Mouse (Mus musculus) left cerebral cortex, adult 18-20 months (tissue): ENCODE data around the gene Haao. TPM values are rescaled to one million over a fixed set of nuclear protein-coding genes. Genes with fewer than 3 reads are reported as not detected.

ENCODE experiments used
- DNase-seq, 2 experiments: peaks; one replicate each; pipeline ENCODE4 v3.0.0; 2021 to 2022; ENCODE audit warnings: low spot score in 2 of 2, mixed read lengths in 1 of 2
- total RNA-seq, 2 experiments: library from RNA; stranded (reverse); gene quantifications; 2 replicates each; pipeline ENCODE4 v1.2.3; 2021

Gene Haao
- total RNA-seq, 2 experiments from 2014 or later, result 0.40 TPM; not detected in 1

- DNase-seq, result no peak
These were observed 10.0 kb downstream of the Haao start for GRCm38 (mm10) chr17:83837659-83838190.

DNA sequence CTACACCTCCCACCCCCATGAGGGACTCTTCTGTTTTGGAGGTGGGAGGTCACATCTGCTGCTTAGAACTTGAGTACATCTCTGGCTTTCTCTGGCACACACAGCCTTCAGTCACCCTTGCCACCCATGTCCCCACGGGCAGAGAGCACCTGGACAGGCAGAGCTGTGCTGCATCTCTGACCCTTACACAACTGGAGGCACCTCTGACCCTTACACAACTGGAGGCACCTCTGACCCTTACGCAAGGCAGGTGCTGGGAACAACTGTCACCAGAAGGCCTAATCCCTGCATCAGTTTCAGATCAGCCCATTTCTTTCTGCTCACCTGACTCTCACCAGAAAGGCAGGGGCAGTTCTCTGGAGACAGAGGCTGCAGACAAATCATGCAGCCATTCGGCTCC lies 11.7 kb downstream of the Haao start:
- DNase-seq, result no peak

- DNase-seq, result no peak
These were observed 13.6 kb downstream of the Haao start for GRCm38 (mm10) chr17:83834120-83834519.

DNA sequence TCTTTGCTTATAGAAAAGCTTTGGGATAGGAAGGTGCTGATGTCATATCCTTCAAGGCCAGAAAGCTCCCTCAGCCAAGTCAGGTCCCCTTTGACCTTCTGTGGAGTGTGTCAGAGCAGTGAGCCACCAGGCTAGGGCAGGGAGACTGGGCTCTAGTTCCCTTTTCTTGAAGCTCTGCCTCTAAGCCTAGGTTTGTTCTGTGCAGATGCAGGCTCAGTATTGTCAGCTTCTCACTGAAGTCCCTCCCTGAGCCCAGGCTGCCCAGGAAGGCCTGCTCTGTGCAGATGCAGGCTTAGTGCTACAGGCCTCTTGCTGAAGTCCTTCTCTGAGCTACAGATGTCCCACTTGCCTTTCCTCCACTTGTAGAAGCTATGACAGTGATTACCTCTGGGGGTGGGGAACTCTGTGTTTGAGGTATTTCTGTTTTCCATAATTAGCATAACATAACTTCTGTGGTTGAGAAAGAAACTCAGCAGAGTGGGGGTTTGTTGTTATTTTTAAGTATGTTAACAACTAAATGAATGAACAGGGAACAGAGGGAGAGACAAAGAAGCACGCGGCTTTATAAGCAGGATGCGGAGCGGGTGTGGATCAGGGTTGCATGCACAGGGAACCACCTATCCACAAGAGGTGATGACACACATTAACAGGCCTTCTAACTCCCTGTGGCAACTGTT lies 17.0 kb downstream of the Haao start:
- DNase-seq, result no peak

DNA sequence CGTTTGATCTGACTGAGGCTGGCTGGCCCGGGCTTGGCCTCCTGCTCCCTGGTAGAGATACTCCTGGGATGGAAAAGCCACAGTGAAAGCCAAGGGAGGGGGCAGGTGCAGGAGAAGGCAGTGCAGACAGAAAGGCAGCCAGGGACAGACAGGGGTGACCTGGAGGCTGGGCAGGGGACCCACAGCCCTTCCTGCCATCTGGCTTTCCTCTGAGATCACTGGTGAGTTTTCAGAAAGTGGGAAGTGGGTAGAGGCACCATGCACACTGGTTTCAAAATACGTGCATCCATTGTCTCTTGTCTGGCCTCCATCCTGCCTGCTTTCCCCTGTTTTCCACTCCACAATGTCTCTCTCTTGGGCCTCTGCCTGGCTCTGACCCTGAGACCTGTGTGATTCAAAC lies 18.4 kb downstream of the Haao start:
- no peak for DNase-seq

GRCm38 (mm10) chr17:83823835-83824234 lies 23.9 kb downstream of the Haao start:
- no peak for DNase-seq

DNA sequence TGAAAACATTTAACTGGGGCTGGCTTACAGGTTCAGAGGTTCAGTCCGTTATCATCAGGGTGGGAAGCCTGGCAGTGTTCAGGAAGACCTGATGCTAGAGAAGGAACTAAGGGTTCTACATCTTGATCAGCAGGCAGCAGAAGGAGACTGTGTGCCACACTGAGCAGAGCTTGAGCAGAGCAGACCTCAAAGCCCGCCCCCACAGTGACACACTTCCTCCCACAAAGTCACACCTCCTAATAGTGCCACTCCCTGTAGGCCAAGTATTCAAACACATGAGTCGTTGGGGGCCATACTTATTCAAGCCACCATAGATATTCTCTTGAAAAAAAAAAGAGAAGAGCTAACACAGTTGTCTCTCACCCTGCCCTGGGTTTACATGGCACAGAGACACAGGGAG lies 25.9 kb downstream of the Haao start:
- DNase-seq, result no peak

DNA sequence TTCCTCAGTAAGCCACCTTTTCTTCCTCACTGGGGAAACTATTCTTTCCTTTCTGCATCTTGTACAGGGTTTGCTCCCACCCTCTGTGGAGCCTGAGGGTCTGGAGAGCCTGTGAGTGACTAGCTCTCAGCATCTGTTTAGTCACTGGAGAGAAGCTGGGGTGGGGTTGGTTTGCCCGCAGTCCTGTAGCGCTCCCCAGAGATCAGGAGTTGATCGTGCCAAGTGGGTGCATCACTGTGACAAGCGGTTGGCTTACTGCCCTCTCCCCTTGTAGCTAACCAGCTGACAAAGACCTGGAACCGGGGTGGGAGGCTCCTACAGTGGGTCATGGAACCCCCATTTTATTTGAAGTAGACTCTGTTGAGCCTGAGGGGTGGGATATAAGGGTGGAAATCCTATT lies 27.1 kb downstream of the Haao start:
- no peak for DNase-seq

DNA sequence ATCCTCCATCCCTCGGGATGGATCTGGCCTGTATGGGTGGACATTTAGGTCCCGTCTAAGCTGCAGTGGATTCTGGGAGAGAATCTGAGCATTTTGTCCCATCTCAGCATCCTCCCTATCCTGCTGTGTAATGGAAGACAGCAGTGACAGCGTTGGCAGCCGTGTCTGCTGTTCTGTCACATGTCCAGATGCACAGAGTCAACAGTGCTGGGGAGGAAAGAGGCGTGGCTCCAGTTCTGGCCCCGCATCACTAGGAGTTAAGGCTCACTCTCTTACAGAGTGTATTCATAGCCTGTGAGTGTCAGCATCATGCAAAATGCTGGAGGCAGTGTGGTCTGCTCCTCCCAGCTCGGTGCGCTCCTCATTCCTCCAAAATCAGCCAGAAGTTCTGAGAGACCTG lies 28.3 kb downstream of the Haao start:
- DNase-seq, result no peak

DNA sequence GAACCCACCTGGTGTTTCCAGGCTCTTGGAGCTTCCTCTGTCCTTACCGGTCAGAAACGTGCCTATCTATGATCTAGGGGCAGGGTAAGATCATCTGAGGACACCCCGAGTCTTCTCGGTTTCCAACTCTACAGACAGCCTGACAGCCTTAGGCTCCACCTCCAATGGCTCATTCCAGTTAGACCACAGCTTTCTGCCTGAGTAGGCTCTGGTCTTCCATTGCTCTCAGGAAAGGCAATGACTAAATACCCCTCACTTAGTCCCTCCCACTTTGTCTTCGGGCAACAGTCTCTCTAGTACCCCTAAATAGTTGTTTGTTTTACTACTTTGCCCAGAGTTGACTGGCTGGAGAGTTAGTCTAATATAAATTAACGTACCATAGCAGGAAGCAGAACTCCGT lies 30.8 kb downstream of the Haao start:
- DNase-seq, result no peak

DNA sequence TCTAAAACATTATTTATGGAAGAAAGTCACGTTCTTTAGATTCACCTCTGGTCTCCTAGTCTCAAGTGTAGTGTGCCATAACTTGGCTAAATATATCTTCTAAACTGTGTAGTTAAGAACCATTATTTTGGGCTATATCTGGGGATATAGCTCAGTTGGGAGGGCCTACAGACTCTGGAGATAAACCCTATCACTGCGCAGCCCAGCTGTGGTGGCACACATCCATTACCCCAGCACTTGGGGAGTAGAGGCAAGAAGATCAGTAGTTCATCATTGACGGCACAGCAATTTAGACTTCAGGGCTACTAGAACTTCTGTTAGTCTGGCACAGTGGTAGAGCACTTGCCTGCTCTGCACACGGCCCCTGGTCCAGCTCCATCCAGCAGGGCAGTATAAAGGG lies 34.7 kb downstream of the Haao start:
- no peak for DNase-seq

- no peak for DNase-seq
These were observed 35.4 kb downstream of the Haao start for GRCm38 (mm10) chr17:83812200-83812944.

GRCm38 (mm10) chr17:83810285-83810684 lies 37.5 kb downstream of the Haao start:
- no peak for DNase-seq

DNA sequence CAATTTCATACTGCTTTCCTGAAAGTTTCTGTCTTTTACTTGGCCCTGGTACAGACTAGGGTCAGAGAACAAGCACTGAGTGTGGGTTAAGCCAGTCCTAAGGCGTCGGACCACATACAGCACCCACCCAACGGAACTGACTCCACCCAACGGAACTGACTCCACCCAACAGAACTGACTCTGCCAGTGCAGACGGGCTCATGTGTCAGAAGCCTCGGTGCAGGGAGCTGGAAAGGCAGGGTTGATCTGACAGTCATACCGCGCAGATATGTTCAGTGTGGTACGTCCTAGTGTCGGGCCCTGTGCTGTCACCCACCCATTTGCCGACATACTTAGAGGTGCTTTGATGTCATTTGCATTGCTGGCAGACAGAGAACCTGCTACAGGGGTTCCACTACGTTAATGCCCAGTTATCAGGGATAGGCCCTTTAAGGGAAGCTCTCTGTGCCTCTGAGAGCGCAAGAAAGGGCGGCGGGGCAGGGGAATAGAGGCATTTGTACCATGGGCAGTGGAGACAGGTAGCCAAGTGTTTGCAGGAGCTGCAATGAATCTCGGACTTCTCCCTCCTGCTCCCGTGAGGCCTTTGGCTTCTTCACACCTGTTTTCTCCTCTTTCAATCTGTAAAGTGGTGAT lies 38.5 kb downstream of the Haao start:
- no peak for DNase-seq

DNA sequence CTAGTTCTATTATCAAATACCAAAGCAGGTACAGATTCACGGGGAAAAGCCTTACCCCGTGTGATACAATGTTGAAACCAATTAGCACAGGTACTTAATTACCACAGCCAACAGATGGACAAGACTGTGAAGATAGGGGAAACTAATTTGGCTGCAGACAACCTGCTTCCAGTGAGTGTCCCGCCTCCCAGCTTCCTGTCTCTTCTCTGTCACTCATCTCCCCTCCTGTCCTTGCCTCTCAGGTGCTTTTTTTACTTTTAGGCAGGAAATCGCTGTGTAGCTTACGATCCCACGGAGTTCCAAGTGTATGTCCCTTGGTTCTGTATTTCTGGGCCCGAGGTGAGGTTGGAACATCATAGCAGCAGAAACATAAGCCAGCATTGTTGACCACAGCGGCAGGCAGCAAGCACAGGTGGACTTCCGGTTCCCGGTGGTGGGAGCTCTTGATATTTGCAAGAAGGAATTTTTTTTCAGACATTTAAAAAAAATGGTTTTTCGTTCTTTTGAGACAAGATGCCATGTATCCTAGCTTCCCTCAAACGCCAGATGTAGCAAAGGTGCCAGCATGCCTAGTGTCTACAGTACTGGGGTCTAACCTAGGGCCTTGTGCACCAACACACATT lies 39.2 kb downstream of the Haao start:
- no peak for DNase-seq

DNA sequence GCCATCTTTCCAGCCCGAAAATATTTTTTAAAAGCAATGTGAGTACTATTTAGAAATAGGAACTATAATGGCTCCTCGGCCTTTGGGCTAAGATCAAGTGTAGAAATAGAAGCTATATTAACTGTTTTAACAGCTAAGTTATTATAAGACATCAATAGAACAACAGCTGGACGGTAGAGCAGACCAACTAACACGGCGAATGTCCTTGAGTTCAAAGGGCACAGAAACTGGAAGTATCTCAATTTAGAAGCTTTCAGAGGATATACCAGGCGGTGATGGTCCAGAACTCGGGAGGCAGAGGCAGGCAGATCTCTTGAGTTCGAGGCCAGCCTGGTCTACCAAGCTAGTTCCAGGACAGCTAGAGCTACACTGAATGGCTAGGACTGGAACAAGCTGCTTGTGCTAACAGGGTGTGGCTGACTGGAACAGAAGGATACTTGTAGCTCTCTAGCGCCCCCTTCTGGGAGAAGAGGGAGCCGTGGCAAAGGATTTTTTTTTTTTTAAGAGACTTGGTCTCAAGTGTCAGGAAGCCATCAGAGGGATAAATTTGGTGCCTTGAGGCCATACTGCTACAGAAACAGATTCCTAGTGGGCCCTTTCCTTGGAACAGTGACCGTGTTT lies 39.9 kb downstream of the Haao start:
- DNase-seq, result peak; percentile 71 to 79

DNA sequence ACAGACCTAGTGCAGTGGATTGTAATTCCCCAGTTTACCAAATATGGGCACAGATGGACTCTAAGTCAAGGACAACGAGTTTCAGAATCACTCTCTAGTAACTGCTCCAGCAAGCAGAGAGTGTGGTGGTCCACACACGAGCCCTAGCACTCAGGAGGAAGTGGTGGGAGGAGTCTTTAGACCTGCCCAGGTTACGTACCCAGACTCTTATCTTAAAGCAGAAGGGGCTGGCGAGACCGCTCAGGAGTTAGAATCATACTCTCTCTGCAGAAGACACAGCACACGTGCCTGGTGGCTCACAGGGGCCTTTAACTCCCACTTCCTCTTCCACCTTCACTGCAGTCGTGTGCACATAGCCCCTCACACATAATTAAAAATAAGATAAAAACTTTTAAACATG lies 40.4 kb downstream of the Haao start:
- no peak for DNase-seq

GRCm38 (mm10) chr17:83805078-83805477 lies 42.7 kb downstream of the Haao start:
- no peak for DNase-seq

GRCm38 (mm10) chr17:83803987-83804386 lies 43.8 kb downstream of the Haao start:
- DNase-seq, result no peak

DNA sequence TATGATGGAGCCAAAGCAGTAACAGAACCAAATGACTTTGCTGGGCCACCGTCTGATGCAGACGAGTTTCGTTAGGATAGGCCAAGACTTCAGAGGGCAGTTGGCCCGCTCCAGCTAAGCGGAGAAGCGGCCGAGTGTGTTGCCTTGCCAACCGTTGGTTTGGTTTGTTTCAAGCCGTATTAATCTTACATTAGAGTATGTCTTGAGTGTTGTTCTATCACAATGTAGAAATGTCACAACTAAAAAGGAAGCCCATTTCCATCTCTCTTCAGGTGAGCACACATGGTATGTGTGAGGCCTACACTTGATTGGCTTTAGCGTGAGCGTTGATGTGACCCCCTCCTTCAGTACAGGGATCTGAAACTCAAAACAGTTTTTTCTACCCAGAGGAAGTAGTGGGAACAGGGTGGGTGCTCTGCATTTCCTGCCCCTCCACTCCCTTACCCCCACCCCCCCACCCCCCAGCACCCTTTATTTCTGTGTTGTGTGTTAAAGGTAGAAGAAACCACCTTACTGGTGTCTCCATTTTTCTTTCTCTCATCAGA lies 48.2 kb downstream of the Haao start:
- no peak for DNase-seq

GRCm38 (mm10) chr17:83795121-83795520 lies 52.6 kb downstream of the Haao start:
- no peak for DNase-seq
